Mouse (Mus musculus): ENCODE data around the gene Sdk1. TPM values are rescaled to one million over a fixed set of nuclear protein-coding genes. Genes with fewer than 3 reads are reported as not detected.

The Sdk1 gene
- total and polyA plus RNA-seq, 3 experiments: not detected

GRCm38 (mm10) chr5:141463417-141463816 is 222.1 kb downstream of the Sdk1 start:
- H3K9me3 ChIP-seq (replicated peaks; ENCODE audit: insufficient read depth, low read length): no peaks in the 10 kb centered on the region
- H3K36me3 ChIP-seq (ENCODE audit: control insufficient read depth in 1 of 2, insufficient read depth in 2 of 2, low read length in 2 of 2): no peaks in the 10 kb centered on the region
- H3K9ac ChIP-seq (ENCODE audit: control insufficient read depth, low read depth, low read length, poor library complexity, severe bottlenecking): no peak overlapping the region
- no peaks in the 10 kb centered on the region for H3K79me2 ChIP-seq (ENCODE audit: control insufficient read depth, insufficient read depth, low read length, poor library complexity)
- no peak overlapping the region for H3K27ac ChIP-seq (ENCODE audit: control insufficient read depth, low read depth, low read length)
- no peaks in the 10 kb centered on the region for H3K4me1 ChIP-seq (ENCODE audit: control insufficient read depth in 1 of 2, insufficient read depth in 2 of 2, low read length in 2 of 2)
- no peaks in the 10 kb centered on the region for H3K27me3 ChIP-seq (ENCODE audit: control insufficient read depth in 1 of 2, insufficient read depth in 2 of 2, low read length in 2 of 2)
- no peak for DNase-seq (ENCODE audit: low read depth, low spot score)
- no peak overlapping the region for H3K4me3 ChIP-seq (ENCODE audit: control insufficient read depth in 1 of 2, insufficient read depth in 1 of 2, low read depth in 2 of 2, low read length in 2 of 2)
- no peak for TF ChIP-seq ZNF384 (IDR thresholded peaks at IDR 0.05; ENCODE audit: low read depth, low read length)
- TF ChIP-seq ELF1 (IDR thresholded peaks at IDR 0.05; ENCODE audit: low read depth, low read length): no peak
- no peak for TF ChIP-seq GABPA (IDR thresholded peaks at IDR 0.05; ENCODE audit: low read depth, low read length)
- no peak for TF ChIP-seq EP300 (IDR thresholded peaks at IDR 0.05; ENCODE audit: low read depth in 1 of 2, low read length in 2 of 2)
- no peak for TF ChIP-seq TCF12 (IDR thresholded peaks at IDR 0.05; ENCODE audit: low read depth, low read length)
- no peak for TF ChIP-seq MYB (IDR thresholded peaks at IDR 0.05; ENCODE audit: low read depth, low read length)
- no peak for TF ChIP-seq MAX (IDR thresholded peaks at IDR 0.05; ENCODE audit: low read length)
- no peak for TF ChIP-seq NRF1 (IDR thresholded peaks at IDR 0.05; ENCODE audit: insufficient read depth, low read depth, low read length, poor library complexity, severe bottlenecking)
- no peak for TF ChIP-seq HCFC1 (IDR thresholded peaks at IDR 0.05; ENCODE audit: low read depth, low read length)
- no peak for TF ChIP-seq MYC (IDR thresholded peaks at IDR 0.05; ENCODE audit: low read depth, low read length)
- TF ChIP-seq SIN3A (IDR thresholded peaks at IDR 0.05; ENCODE audit: low read length): no peak
- TF ChIP-seq ETS1 (IDR thresholded peaks at IDR 0.05; ENCODE audit: low read depth, low read length): no peak
- TF ChIP-seq USF1 (IDR thresholded peaks at IDR 0.05; ENCODE audit: low read depth, low read length): no peak
- TF ChIP-seq KAT2A (conservative IDR thresholded peaks at IDR 0.05; ENCODE audit: low read depth, low read length): no peak
- TF ChIP-seq ZKSCAN1 (IDR thresholded peaks at IDR 0.05; ENCODE audit: low read depth, low read length): no peak

GRCm38 (mm10) chr5:141468821-141469220 is 227.5 kb downstream of the Sdk1 start:
- Histone ChIP-seq H3K36me3 (ENCODE audit: control insufficient read depth in 1 of 2, insufficient read depth in 2 of 2, low read length in 2 of 2) (no peaks in the 10 kb centered on the region), H3K9ac (ENCODE audit: control insufficient read depth, low read depth, low read length, poor library complexity, severe bottlenecking) (no peak overlapping the region), H3K27ac (ENCODE audit: control insufficient read depth, low read depth, low read length) (no peak overlapping the region), H3K4me1 (ENCODE audit: control insufficient read depth in 1 of 2, insufficient read depth in 2 of 2, low read length in 2 of 2) (no peaks in the 10 kb centered on the region), H3K9me3 (replicated peaks; ENCODE audit: insufficient read depth, low read length) (no peaks in the 10 kb centered on the region), H3K79me2 (ENCODE audit: control insufficient read depth, insufficient read depth, low read length, poor library complexity) (no peaks in the 10 kb centered on the region), H3K27me3 (ENCODE audit: control insufficient read depth in 1 of 2, insufficient read depth in 2 of 2, low read length in 2 of 2) (no peaks in the 10 kb centered on the region), H3K4me3 (ENCODE audit: control insufficient read depth in 1 of 2, insufficient read depth in 1 of 2, low read depth in 2 of 2, low read length in 2 of 2) (no peak overlapping the region)
- TF ChIP-seq UBTF (IDR thresholded peaks at IDR 0.05; ENCODE audit: borderline replicate concordance, insufficient read depth, low read depth, low read length) (no peak), CHD1 (IDR thresholded peaks at IDR 0.05; ENCODE audit: low read depth, low read length) (no peak), USF2 (IDR thresholded peaks at IDR 0.05; ENCODE audit: borderline replicate concordance in 1 of 2, insufficient read depth in 1 of 2, low read depth in 1 of 2, low read length in 2 of 2) (no peak), ELF1 (IDR thresholded peaks at IDR 0.05; ENCODE audit: low read depth, low read length) (no peak), HCFC1 (IDR thresholded peaks at IDR 0.05; ENCODE audit: low read depth, low read length) (no peak), TCF12 (IDR thresholded peaks at IDR 0.05; ENCODE audit: low read depth, low read length) (no peak), ZC3H11A (IDR thresholded peaks at IDR 0.05; ENCODE audit: low read depth, low read length) (no peak)
- DNase-seq (ENCODE audit: low read depth, low spot score): no peak

All from MEL (cell line).